In the genomic region with DNA sequence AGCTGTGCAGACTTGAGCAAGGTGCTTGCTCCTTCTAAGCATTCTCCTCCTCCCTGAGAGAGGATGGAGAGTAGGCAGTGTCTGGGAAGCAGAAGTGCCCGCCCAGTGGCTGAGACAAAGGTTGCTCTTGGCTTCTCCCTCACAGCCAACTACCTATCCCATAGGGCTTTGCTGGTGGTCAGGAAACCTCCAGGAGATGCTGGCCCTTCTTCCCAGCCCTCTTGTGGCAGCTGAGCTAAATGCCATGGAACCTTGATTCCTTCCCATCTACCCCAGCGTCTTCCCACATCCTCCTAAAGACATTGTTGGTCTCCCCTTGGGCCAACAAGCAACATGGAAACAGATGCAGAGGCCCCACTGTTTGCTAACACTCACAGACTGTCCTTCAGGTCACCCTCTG, we compare ENCODE assay signal across 17 mouse cellular contexts. TPM values are rescaled to one million over a fixed set of nuclear protein-coding genes. Genes with fewer than 3 reads are reported as not detected.
DNase-seq lines count a peak whose midpoint lies in the region; ATAC-seq and TF ChIP-seq lines count a peak whose summit lies in the region.
"Had no signal": no experiment of that assay in that cellular context is flagged by ENCODE, and none has a peak within 500 bp of the region (broad histone marks: within the 10 kb centered on the region; RNA-seq: fewer than 3 reads in every experiment).

No protein-coding gene starts in this region.

- ATAC-seq in cerebellum, adult (ENCODE audit: insufficient number of reproducible peaks, low FRiP score, low TSS enrichment): no peak
- ATAC-seq in kidney, postnatal 0 days (replicated peaks; ENCODE audit: low FRiP score, low read depth): no peak

- no peaks in the 10 kb centered on the region for H3K4me1 ChIP-seq in kidney, postnatal 0 days (replicated peaks; ENCODE audit: insufficient read depth, low read length)
- no peaks in the 10 kb centered on the region for H3K4me1 ChIP-seq in cortical plate, adult 2 months (ENCODE audit: control insufficient read depth, insufficient read depth, low read length)

- H3K4me3 ChIP-seq in kidney, postnatal 0 days (replicated peaks; ENCODE audit: low read depth, low read length): no peak overlapping the region
- H3K4me3 ChIP-seq in cortical plate, adult 2 months (ENCODE audit: insufficient read depth, low read length): no peak overlapping the region
- H3K4me3 ChIP-seq: midbrain, embryonic 12.5 days; neural tube, embryonic 13.5 days had no signal

- peak; percentile 37 to 45 for DNase-seq in cerebellum, adult 18-20 months
- DNase-seq in kidney, postnatal 0 days (ENCODE audit: low spot score): no peak
- DNase-seq in kidney, adult 8-10 months: no peak
- peak; percentile 13 for DNase-seq in WW6 (ENCODE audit: low read depth, low spot score)
- no peak for DNase-seq in urinary bladder, adult 18-20 months (ENCODE audit: low spot score in 2 of 2)
- DNase-seq in right cerebral cortex, adult 2 months (ENCODE audit: low spot score in 2 of 2): no peak
- DNase-seq: gastrocnemius, postnatal 25 days; kidney, postnatal 14 days; layer of hippocampus, postnatal 36 days; thymus, adult 18-20 months had no signal

- no peak overlapping the region for H3K9ac ChIP-seq in kidney, postnatal 0 days (ENCODE audit: low read depth, low read length)
- H3K9ac ChIP-seq: midbrain, embryonic 12.5 days; neural tube, embryonic 13.5 days had no signal

- no peaks in the 10 kb centered on the region for H3K9me3 ChIP-seq in kidney, postnatal 0 days (replicated peaks; ENCODE audit: low read length)
- H3K9me3 ChIP-seq: midbrain, embryonic 12.5 days; neural tube, embryonic 13.5 days had no signal

- no peaks in the 10 kb centered on the region for H3K36me3 ChIP-seq in kidney, postnatal 0 days (ENCODE audit: insufficient read depth, low read length)
- H3K36me3 ChIP-seq: midbrain, embryonic 12.5 days; neural tube, embryonic 13.5 days had no signal

- no peak overlapping the region for H3K4me2 ChIP-seq in kidney, postnatal 0 days (ENCODE audit: low read length)
- H3K4me2 ChIP-seq: midbrain, embryonic 12.5 days; neural tube, embryonic 13.5 days had no signal

- peak; percentile 36; the same call in 1 of the 2 replicates for TF ChIP-seq CTCF in kidney, postnatal 0 days (IDR thresholded peaks at IDR 0.05; ENCODE audit: low read depth)
- TF ChIP-seq CTCF in cortical plate, adult 2 months (IDR thresholded peaks at IDR 0.05; ENCODE audit: extremely low read depth, insufficient read depth, low read length): peak; percentile 24; the same call in 1 of the 2 replicates

- TF ChIP-seq POLR2A in cortical plate, adult 2 months (IDR thresholded peaks at IDR 0.05; ENCODE audit: extremely low read depth, insufficient read depth, low read length): no peak

- no peak overlapping the region for H3K27ac ChIP-seq in kidney, postnatal 0 days
- no peak overlapping the region for H3K27ac ChIP-seq in cortical plate, adult 2 months (ENCODE audit: insufficient read depth, low read length)
- H3K27ac ChIP-seq: midbrain, embryonic 12.5 days; neural tube, embryonic 13.5 days had no signal

- 40% methylated on average over 2 of the region's 2 CpGs for WGBS in kidney, postnatal 0 days

- H3K27me3 ChIP-seq in kidney, postnatal 0 days (ENCODE audit: insufficient read depth, low read length): no peaks in the 10 kb centered on the region
- H3K27me3 ChIP-seq: neural tube, embryonic 13.5 days had no signal

RNA-seq across cellular contexts. Expression of a gene that starts 28.8 kb away (rescaled TPM):
- polyA plus RNA-seq in kidney, postnatal 0 days (2015; fragmentation: Nextera tagmentation; extraction: Ambion mirVana): not detected in 2 replicates
- not detected in 2 replicates for polyA plus RNA-seq in cortical plate, adult 2 months (2012; rRNA removed)
- polyA plus RNA-seq: heart, embryonic 14.5 days; limb, embryonic 14.5 days; lung, embryonic 16.5 days; midbrain, embryonic 12.5 days; neural tube, embryonic 13.5 days had no signal

Comparison
In these comparisons a context has a peak if more than half of its experiments do, and no peak if none do; other contexts are left out.
1. DNase-seq: peak in cerebellum, adult 18-20 months (2 of 2) and WW6 (single experiment); none in kidney, postnatal 0 days (single experiment), kidney, adult 8-10 months (0 of 2), urinary bladder, adult 18-20 months (0 of 2) and right cerebral cortex, adult 2 months (0 of 2).